Mouse (Mus musculus) layer of hippocampus, adult 18-20 months (tissue): ENCODE data around the gene Depdc1b. TPM values are rescaled to one million over a fixed set of nuclear protein-coding genes. Genes with fewer than 3 reads are reported as not detected.

Experiments
- DNase-seq, 2 experiments: peaks; one replicate each; pipeline ENCODE4 v3.0.0; 2022; ENCODE audit warnings: low spot score in 2 of 2
- total RNA-seq, 2 experiments: library from RNA; stranded (reverse); gene quantifications; 2 replicates each; pipeline ENCODE4 v1.2.3; 2021

Depdc1b gene
- total RNA-seq, 2 experiments from 2014 or later, result 0.32 to 0.58 TPM

- no peak for DNase-seq
Measured at GRCm38 (mm10) chr13:108435687-108436086, 119.6 kb downstream of the Depdc1b start.

- DNase-seq, result no peak
Measured at GRCm38 (mm10) chr13:108437424-108437823, 121.3 kb downstream of the Depdc1b start.

- no peak for DNase-seq
Measured at GRCm38 (mm10) chr13:108439012-108439411, 122.9 kb downstream of the Depdc1b start.

GRCm38 (mm10) chr13:108448348-108448931 lies 132.3 kb downstream of the Depdc1b start:
- no peak for DNase-seq

GRCm38 (mm10) chr13:108449116-108450097 lies 133.3 kb downstream of the Depdc1b start, which contains the start of gene Pde4d:
Gene Pde4d (plus strand): TSS chr13:108449948.
- DNase-seq, result peak in 1 of 2 experiments; percentile 4

- DNase-seq, result no peak
Measured at GRCm38 (mm10) chr13:108451122-108451521, 135.0 kb downstream of the Depdc1b start.

GRCm38 (mm10) chr13:108453064-108453919 lies 137.2 kb downstream of the Depdc1b start:
- no peak for DNase-seq

Other genes with a start within 250 kb of the Depdc1b start
- 10 to 100 TPM; 21.1 to 22.8 TPM for gene Ndufaf2, start 157.7 kb upstream of the Depdc1b start, total RNA-seq
- 10 to 100 TPM; 14.6 to 14.9 TPM for gene Ercc8, start 157.6 kb upstream of the Depdc1b start, total RNA-seq
- 1 to 10 TPM; 5.0 to 6.9 TPM for gene Elovl7, start 101.9 kb upstream of the Depdc1b start, total RNA-seq
- 10 to 100 TPM; 67.4 to 71.2 TPM for gene Pde4d, start 133.6 kb downstream of the Depdc1b start, total RNA-seq